In the genomic region with DNA sequence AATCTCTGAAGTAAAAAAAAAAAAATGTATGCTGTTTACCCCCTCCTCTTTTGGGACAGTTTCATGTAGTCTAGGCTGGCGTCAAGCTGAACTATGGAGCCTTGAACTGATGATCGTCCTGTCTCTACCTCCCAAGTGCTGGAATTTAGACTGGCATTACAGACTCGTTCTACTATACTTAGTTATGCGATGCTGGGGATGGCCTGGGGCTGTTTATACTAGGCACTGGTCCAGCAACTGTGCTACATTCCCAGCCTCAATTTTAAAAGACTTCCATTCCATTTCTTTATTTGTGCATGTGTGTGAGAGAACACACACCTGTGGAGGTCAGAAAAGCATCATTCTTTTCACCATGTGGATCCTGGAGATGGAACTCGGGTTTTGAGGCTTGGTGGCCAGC, we compare ENCODE assay signal across 13 mouse cellular contexts. TPM values are rescaled to one million over a fixed set of nuclear protein-coding genes. Genes with fewer than 3 reads are reported as not detected.
DNase-seq lines count a peak whose midpoint lies in the region; ATAC-seq lines count a peak whose summit lies in the region.
"Had no signal": no experiment of that assay in that cellular context is flagged by ENCODE, and none has a peak within 500 bp of the region (broad histone marks: within the 10 kb centered on the region; RNA-seq: fewer than 3 reads in every experiment).

No protein-coding gene starts in this region.

- H3K27ac ChIP-seq in heart, embryonic 12.5 days (ENCODE audit: poor library complexity, severe bottlenecking), result no peak overlapping the region
- H3K27ac ChIP-seq in kidney, embryonic 14.5 days (ENCODE audit: low read depth, low read length), result no peak overlapping the region

- H3K4me3 ChIP-seq in heart, embryonic 12.5 days, result no peak overlapping the region
- no peak overlapping the region for H3K4me3 ChIP-seq in kidney, embryonic 14.5 days (ENCODE audit: low read length)

- ATAC-seq in heart, embryonic 12.5 days (ENCODE audit: insufficient number of reproducible peaks, low FRiP score), result no peak
- no peak for ATAC-seq in kidney, embryonic 14.5 days (ENCODE audit: low FRiP score, low TSS enrichment)
- ATAC-seq in granulocyte monocyte progenitor cell, adult 5-6 weeks (replicated peaks; ENCODE audit: poor library complexity, severe bottlenecking), result no peak
- ATAC-seq: Patski had no signal

- no peak overlapping the region for H3K4me2 ChIP-seq in heart, embryonic 12.5 days
- H3K4me2 ChIP-seq in kidney, embryonic 14.5 days (replicated peaks; ENCODE audit: low read depth, low read length), result no peak overlapping the region

- H3K9ac ChIP-seq in heart, embryonic 12.5 days, result 0 out of 2 replicates have a peak overlapping the region, but pooled peaks have one; percentile 15
- H3K9ac ChIP-seq in kidney, embryonic 14.5 days (ENCODE audit: low read depth, low read length), result no peak overlapping the region

- WGBS in heart, embryonic 12.5 days, result 65% methylated on average over 5 of the region's 5 CpGs
- 74% methylated on average over 5 of the region's 5 CpGs for WGBS in kidney, embryonic 14.5 days

- no peak for DNase-seq in heart, adult 18-20 months
- peak; percentile 56 for DNase-seq in kidney, adult 9 months
- DNase-seq in 3T3-L1 (ENCODE audit: low read depth, low spot score), result peak; percentile 70
- DNase-seq in kidney, postnatal 36 days, result peak; percentile 44 to 72
- no peak for DNase-seq in adrenal gland, adult (ENCODE audit: inconsistent age in 2 of 2, low spot score in 1 of 2)
- DNase-seq: layer of hippocampus, postnatal 36 days; spleen, adult 18-20 months; thymus, postnatal 14 days had no signal

- H3K9me3 ChIP-seq in heart, embryonic 12.5 days (replicated peaks), result no peaks in the 10 kb centered on the region
- no peaks in the 10 kb centered on the region for H3K9me3 ChIP-seq in kidney, embryonic 14.5 days (ENCODE audit: control insufficient read depth, low read length)
- H3K9me3 ChIP-seq: stomach, embryonic 15.5 days had no signal

- peaks cover 29% of the 10 kb centered on the region for H3K4me1 ChIP-seq in heart, embryonic 12.5 days (replicated peaks)
- H3K4me1 ChIP-seq in kidney, embryonic 14.5 days (ENCODE audit: control insufficient read depth, insufficient read depth, low read length), result peaks cover 12% of the 10 kb centered on the region

- no peaks in the 10 kb centered on the region for H3K27me3 ChIP-seq in heart, embryonic 12.5 days (replicated peaks)
- no peaks in the 10 kb centered on the region for H3K27me3 ChIP-seq in kidney, embryonic 14.5 days (ENCODE audit: control insufficient read depth, insufficient read depth, low read length)
- H3K27me3 ChIP-seq: Patski; stomach, embryonic 15.5 days had no signal

- no peaks in the 10 kb centered on the region for H3K36me3 ChIP-seq in heart, embryonic 12.5 days
- H3K36me3 ChIP-seq in kidney, embryonic 14.5 days (ENCODE audit: control insufficient read depth, insufficient read depth, low read length), result no peaks in the 10 kb centered on the region
- H3K36me3 ChIP-seq: stomach, embryonic 15.5 days had no signal

RNA-seq across cellular contexts. Expression of gene Phactr4, which starts 23.4 kb away (rescaled TPM):
- polyA plus RNA-seq in heart, embryonic 12.5 days (2016; fragmentation: Nextera tagmentation; extraction: Ambion mirVana), result 19.5 and 22.9 TPM in 2 replicates
- total RNA-seq in heart, adult 18-20 months (2021), result 10 to 100 TPM; 17.6 to 20.1 TPM
- 22.3 and 31.8 TPM in 2 replicates for polyA plus RNA-seq in kidney, embryonic 14.5 days (2014; fragmentation: Nextera tagmentation; extraction: Ambion mirVana)
- 29.2 and 36.8 TPM in 2 replicates for total RNA-seq in granulocyte monocyte progenitor cell, adult 5-6 weeks (2014; fragmentation: Nextera tagmentation)
- 4.2 and 8.1 TPM in 2 replicates for total RNA-seq in granulocyte monocyte progenitor cell, adult 5-6 weeks (2017)

RNA-seq across cellular contexts. Expression of gene Rcc1, which starts 45.5 kb away (rescaled TPM):
- 39.2 and 47.1 TPM in 2 replicates for polyA plus RNA-seq in heart, embryonic 12.5 days (2016; fragmentation: Nextera tagmentation; extraction: Ambion mirVana)
- 1 to 10 TPM; 6.4 to 7.5 TPM for total RNA-seq in heart, adult 18-20 months (2021)
- 63.6 and 66.2 TPM in 2 replicates for polyA plus RNA-seq in kidney, embryonic 14.5 days (2014; fragmentation: Nextera tagmentation; extraction: Ambion mirVana)
- 58.8 and 68.9 TPM in 2 replicates for total RNA-seq in granulocyte monocyte progenitor cell, adult 5-6 weeks (2014; fragmentation: Nextera tagmentation)
- 46.8 and 53.3 TPM in 2 replicates for total RNA-seq in granulocyte monocyte progenitor cell, adult 5-6 weeks (2017)

Comparison
In these comparisons a context has a peak if more than half of its experiments do, and no peak if none do; other contexts are left out.
1. DNase-seq: peak in kidney, adult 9 months (single experiment), 3T3-L1 (single experiment) and kidney, postnatal 36 days (2 of 2); none in heart, adult 18-20 months (0 of 2) and adrenal gland, adult (0 of 2).
2. RNA of gene Rcc1, which starts 45.5 kb away (total RNA-seq): 46.8 to 68.9 TPM in granulocyte monocyte progenitor cell, adult 5-6 weeks; 6.4 to 7.5 TPM in heart, adult 18-20 months; every median in the first group is over 4 times any median in the second.